Mouse (Mus musculus): ENCODE results near the gene Gm10961.

GRCm38 (mm10) chr3:107605304-107605703 is 25.8 kb upstream of the Gm10961 start:
- peak; percentile 88 for TF ChIP-seq CTCF (conservative IDR thresholded peaks at IDR 0.05; ENCODE audit: insufficient read depth, insufficient read length, low read depth, low read length)
- no peak for TF ChIP-seq POLR2A (IDR thresholded peaks at IDR 0.05; ENCODE audit: low read depth, low read length)

Measured in kidney, adult 2 months (tissue).